Mouse (Mus musculus) heart, embryonic 11.5 days (tissue): ENCODE measurements around the gene Lgals7. TPM values are rescaled to one million over a fixed set of nuclear protein-coding genes. Genes with fewer than 3 reads are reported as not detected.
"Not testable (repeated sequence)": the region's sequence is repeated elsewhere in the genome, so short reads cannot be mapped to it uniquely, and the experiment has no call there.

Experiments
- ATAC-seq: fragments of 200-750 bp; cut with Nextera tagmentation; replicated peaks from 2 replicates; pipeline ENCODE4 v1.8.0; 2017; ENCODE audit warnings: moderate library complexity; ENCODE audit not compliant: insufficient number of reproducible peaks, low FRiP score, low TSS enrichment
- H3K27ac ChIP-seq: fragments of 300-500 bp; sonication (generic); 2 replicates; pipeline ENCODE4 v1.5.1; 2014; ENCODE audit warnings: mild to moderate bottlenecking, low read depth, low read length
- H3K27me3 ChIP-seq: fragments of 300-500 bp; sonication (generic); 2 replicates; pipeline ENCODE4 v1.6.1; 2014; ENCODE audit warnings: mild to moderate bottlenecking, low read length, mixed read lengths; ENCODE audit not compliant: control insufficient read depth, insufficient read depth
- H3K36me3 ChIP-seq: fragments of 300-500 bp; sonication (generic); 2 replicates; pipeline ENCODE4 v1.6.1; 2014; ENCODE audit warnings: mild to moderate bottlenecking, low read length, moderate library complexity, mixed read lengths; ENCODE audit not compliant: control insufficient read depth, insufficient read depth
- H3K4me1 ChIP-seq: fragments of 300-500 bp; sonication (generic); 2 replicates; pipeline ENCODE4 v1.6.1; 2014; ENCODE audit warnings: low read length; ENCODE audit not compliant: control insufficient read depth, insufficient read depth
- H3K4me2 ChIP-seq: fragments of 300-500 bp; sonication (generic); 2 replicates; pipeline ENCODE4 v1.6.1; 2014; ENCODE audit warnings: mild to moderate bottlenecking, moderate library complexity
- H3K4me3 ChIP-seq: fragments of 300-500 bp; sonication (generic); 2 replicates; pipeline ENCODE4 v1.5.1; 2014; ENCODE audit warnings: low read depth, low read length
- H3K9ac ChIP-seq: fragments of 300-500 bp; sonication (generic); 2 replicates; pipeline ENCODE4 v1.6.1; 2014; ENCODE audit warnings: mild to moderate bottlenecking, low read depth, low read length, moderate library complexity
- H3K9me3 ChIP-seq: fragments of 300-500 bp; sonication (generic); replicated peaks from 2 replicates; pipeline ENCODE4 v1.6.1; 2016; ENCODE audit warnings: low read length; ENCODE audit not compliant: control insufficient read depth
- WGBS: fragments of 180-500 bp; shearing (Covaris S2); extraction: QIAGEN DNeasy Blood & Tissue Kit; methylation state at CpG from one replicate; pipeline ENCODE4 v1.1.7; 2014; ENCODE audit not compliant: insufficient replicate concordance; 5-methylcytosine and 5-hydroxymethylcytosine counted together
- polyA plus RNA-seq: library from polyadenylated mRNA; unstranded; fragments of >200 nt; fragmentation: Nextera tagmentation; extraction: Ambion mirVana; gene quantifications from 2 replicates; pipeline ENCODE4 v1.2.1, GENCODE M21; 2014

The Lgals7 gene
- polyA plus RNA-seq, 1 experiment from 2014 or later, result 1.0 TPM

DNA sequence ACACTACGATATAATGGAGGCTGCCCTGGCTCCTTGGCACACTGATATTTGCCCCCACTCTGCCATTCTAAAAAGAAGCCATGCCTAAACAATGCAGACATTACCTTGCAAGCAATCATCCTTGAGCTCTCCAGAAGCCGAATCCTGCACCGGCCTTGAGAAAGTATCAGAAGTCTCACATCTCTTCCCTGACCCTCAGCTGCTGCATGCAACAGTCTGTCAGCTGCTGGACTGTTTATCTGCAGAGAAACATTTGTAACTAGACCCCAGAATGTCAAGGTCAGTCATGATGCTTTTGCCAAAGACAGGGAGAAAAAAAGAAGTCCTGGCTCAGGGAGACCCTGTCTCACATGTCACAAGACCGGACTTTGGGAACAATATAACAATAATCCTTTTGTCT lies 12.4 kb downstream of the Lgals7 start:
- no peaks in the 10 kb centered on the region for H3K36me3 ChIP-seq
- no peak overlapping the region for H3K4me2 ChIP-seq
- H3K27me3 ChIP-seq, result peaks cover 5% of the 10 kb centered on the region; the same call in 1 of the 2 replicates
- H3K4me1 ChIP-seq, result 0 out of 2 replicates have a peak, but pooled peaks cover 3% of the 10 kb centered on the region
- WGBS, result 76% methylated on average over 4 of the region's 4 CpGs
- H3K9ac ChIP-seq, result no peak overlapping the region
- H3K4me3 ChIP-seq, result no peak overlapping the region
- no peak overlapping the region for H3K27ac ChIP-seq
- no peak for ATAC-seq
- H3K9me3 ChIP-seq, result no peaks in the 10 kb centered on the region

DNA sequence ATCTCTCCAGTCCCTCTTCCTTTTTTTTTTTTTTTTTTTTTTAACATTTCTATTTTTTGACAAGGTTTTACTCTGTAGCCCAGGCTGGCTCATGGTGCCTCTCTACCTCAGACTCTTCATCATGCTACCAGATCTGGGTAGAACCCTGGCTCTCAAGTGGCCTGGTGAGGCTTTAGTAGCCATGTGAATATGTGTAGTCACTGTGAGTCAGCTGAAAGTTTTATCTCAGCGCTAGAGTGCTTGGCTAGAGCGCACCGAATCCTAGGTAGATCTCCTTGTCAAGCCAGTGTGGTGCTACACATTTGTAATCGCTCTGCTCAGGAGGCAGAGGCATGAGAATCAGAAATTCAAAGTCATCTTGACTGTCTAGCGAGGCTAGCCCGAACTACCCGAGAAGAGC lies 13.5 kb downstream of the Lgals7 start:
- Histone ChIP-seq H3K4me3 (no peak overlapping the region), H3K4me1 (0 out of 2 replicates have a peak, but pooled peaks cover 3% of the 10 kb centered on the region), H3K9me3 (no peaks in the 10 kb centered on the region), H3K27ac (peak overlapping the region; percentile 17), H3K36me3 (no peaks in the 10 kb centered on the region), H3K27me3 (peaks cover 5% of the 10 kb centered on the region; the same call in 1 of the 2 replicates), H3K9ac (no peak overlapping the region), H3K4me2 (no peak overlapping the region)
- 69% methylated on average over 7 of the region's 7 CpGs for WGBS
- peak; percentile 79 for ATAC-seq

DNA sequence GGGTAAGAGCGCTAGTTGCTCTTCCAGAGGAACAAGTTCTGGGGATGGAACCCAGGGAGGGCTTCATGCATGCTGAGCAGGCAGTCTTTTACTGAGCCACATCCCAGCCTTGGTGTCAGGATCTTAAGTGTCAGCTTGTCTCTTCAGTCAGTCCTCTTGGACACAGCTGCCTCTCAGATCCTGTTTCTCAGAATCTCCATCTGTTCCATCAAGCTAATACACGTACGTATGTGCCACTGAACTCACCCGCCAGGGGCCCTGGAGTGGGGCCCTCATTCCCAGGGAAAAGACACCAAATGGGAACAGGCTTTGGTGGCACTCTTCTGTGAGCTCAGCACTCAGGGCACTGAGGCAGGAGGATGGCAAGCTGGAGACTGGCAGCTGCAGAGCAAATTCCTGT lies 14.2 kb downstream of the Lgals7 start:
- H3K4me1 ChIP-seq, result 0 out of 2 replicates have a peak, but pooled peaks cover 3% of the 10 kb centered on the region
- H3K27me3 ChIP-seq, result peaks cover 3% of the 10 kb centered on the region; the same call in 1 of the 2 replicates
- 82% methylated on average over 4 of the region's 4 CpGs for WGBS
- H3K4me2 ChIP-seq, result no peak overlapping the region
- no peaks in the 10 kb centered on the region for H3K9me3 ChIP-seq
- ATAC-seq, result no peak
- H3K36me3 ChIP-seq, result no peaks in the 10 kb centered on the region
- H3K9ac ChIP-seq, result no peak overlapping the region
- H3K27ac ChIP-seq, result peak overlapping the region; percentile 17; the same call in 1 of the 2 replicates
- no peak overlapping the region for H3K4me3 ChIP-seq

DNA sequence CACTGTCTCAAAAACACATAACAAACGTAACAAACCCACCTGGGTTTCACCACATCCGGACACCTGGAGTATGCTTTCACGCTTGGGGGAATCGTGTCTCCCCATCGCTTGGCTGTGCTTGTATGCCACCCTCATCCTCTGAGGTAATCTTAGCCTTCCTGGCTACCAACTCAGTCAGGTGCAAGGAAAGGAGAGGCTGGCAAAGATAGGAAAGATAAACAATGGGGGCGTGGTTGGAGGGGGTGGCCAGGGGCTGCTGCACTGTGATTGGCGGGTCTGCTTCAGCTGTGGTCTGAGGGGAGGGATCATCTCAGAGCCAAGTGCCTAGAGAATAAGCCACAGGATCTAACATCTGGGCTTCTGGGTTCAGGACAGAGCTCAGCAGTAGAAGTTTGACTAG lies 16.0 kb downstream of the Lgals7 start:
- no peak overlapping the region for H3K27ac ChIP-seq
- 0 out of 2 replicates have a peak, but pooled peaks cover 3% of the 10 kb centered on the region for H3K4me1 ChIP-seq
- no peaks in the 10 kb centered on the region for H3K36me3 ChIP-seq
- ATAC-seq, result no peak
- no peaks in the 10 kb centered on the region for H3K27me3 ChIP-seq
- no peak overlapping the region for H3K4me3 ChIP-seq
- H3K4me2 ChIP-seq, result no peak overlapping the region
- no peak overlapping the region for H3K9ac ChIP-seq
- H3K9me3 ChIP-seq, result no peaks in the 10 kb centered on the region
- 63% methylated on average over 7 of the region's 7 CpGs for WGBS

DNA sequence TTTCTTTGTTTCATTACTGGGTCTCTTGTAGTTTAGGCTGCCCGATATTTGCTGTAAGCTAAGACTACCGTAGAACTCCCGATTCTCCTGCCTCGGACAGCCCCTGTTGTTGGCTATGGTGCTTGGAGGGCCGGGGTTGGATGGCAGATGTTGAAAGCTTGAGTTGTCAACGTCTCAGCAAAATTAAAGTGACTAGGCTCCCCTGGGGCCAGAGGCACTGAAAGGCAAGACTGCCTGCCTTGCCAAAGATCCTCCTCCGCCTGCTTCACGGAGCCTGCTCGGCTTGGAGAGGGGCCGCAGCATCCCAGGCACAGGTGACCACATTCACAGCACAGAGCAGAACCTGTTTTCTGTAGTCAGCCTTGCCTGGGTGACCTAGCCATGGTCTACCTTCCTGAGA lies 16.9 kb downstream of the Lgals7 start:
- H3K4me1 ChIP-seq, result 0 out of 2 replicates have a peak, but pooled peaks cover 3% of the 10 kb centered on the region
- no peaks in the 10 kb centered on the region for H3K27me3 ChIP-seq
- no peak overlapping the region for H3K9ac ChIP-seq
- H3K9me3 ChIP-seq, result no peaks in the 10 kb centered on the region
- H3K36me3 ChIP-seq, result no peaks in the 10 kb centered on the region
- H3K4me2 ChIP-seq, result no peak overlapping the region
- WGBS, result 73% methylated on average over 10 of the region's 10 CpGs
- no peak for ATAC-seq
- no peak overlapping the region for H3K4me3 ChIP-seq
- H3K27ac ChIP-seq, result no peak overlapping the region

DNA sequence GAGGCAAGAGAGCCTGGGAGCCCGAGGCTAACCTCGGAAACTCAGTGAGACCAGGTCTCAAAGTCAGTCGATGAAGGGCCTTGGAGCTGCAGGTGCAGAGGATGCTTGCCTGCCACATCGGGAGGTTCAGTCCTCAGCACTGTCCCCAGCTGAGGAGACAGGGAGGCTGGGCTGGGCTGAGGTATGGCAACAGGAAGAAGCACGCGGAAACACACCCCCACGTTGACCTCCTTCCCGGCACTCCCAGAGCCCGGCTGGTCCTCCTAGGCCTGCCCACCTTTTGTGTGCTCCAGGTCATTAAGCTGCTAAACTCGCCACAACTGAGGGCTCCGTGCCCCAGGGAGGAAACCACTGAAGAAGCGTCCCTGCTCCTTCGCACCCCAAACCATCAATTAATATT lies 17.5 kb downstream of the Lgals7 start, which contains the start of gene Capn12:
Capn12 (plus strand) TSS at position 224 of the 400 bp plus-strand sequence.
- Histone ChIP-seq H3K27me3 (no peaks in the 10 kb centered on the region), H3K9me3 (no peaks in the 10 kb centered on the region), H3K27ac (no peak within 1 kb of the TSS), H3K9ac (0 out of 2 replicates have a peak within 1 kb of the TSS, but pooled peaks have one; percentile 3), H3K36me3 (no peaks in the 10 kb centered on the region), H3K4me2 (no peak within 1 kb of the TSS), H3K4me3 (no peak within 1 kb of the TSS), H3K4me1 (no peaks in the 10 kb centered on the region)
- ATAC-seq, result no peak; the same call in 1 of the 2 replicates
- 42% methylated on average over 13 of the region's 13 CpGs for WGBS

DNA sequence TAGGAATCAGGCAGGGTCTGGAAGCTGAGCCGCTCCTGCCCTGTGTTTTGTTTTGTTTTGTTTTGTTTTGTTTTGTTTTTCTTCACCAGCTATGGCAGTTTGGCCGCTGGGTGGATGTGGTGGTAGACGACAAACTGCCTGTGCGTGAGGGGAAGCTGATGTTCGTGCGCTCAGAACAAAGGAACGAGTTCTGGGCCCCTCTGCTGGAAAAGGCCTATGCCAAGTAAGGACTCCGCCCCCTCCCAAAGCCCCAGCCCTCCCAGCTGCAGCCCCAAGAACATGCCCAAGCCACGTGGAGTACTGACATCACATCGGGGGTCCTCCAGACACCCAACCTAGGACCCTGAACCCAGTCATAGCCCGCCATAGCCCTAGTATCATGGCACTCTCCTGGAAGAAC lies 19.4 kb downstream of the Lgals7 start:
- H3K27me3 ChIP-seq, result peaks cover 8% of the 10 kb centered on the region
- no peak for ATAC-seq
- no peak overlapping the region for H3K4me2 ChIP-seq
- H3K36me3 ChIP-seq, result no peaks in the 10 kb centered on the region
- H3K27ac ChIP-seq, result no peak overlapping the region
- no peak overlapping the region for H3K9ac ChIP-seq
- H3K4me1 ChIP-seq, result no peaks in the 10 kb centered on the region
- no peaks in the 10 kb centered on the region for H3K9me3 ChIP-seq
- WGBS, result 74% methylated on average over 11 of the region's 11 CpGs
- H3K4me3 ChIP-seq, result no peak overlapping the region

DNA sequence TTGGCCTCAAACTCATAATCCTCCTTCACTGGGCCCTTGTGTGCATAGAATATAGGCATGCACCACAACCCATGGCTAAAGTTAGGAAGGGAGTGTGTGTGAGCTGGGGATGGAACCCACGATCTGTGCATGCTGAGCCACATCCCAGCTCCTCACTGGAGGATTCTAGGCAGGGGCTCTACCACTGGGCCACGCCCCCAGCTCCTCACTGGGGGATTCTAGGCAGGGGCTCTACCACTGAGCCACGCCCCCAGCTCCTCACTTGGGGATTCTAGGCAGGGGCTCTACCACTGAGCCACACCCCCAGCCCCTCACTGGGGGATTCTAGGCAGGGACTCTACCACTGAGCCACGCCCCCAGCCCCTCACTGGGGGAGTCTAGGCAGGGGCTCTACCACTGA lies 20.1 kb downstream of the Lgals7 start:
- not testable (repeated sequence) for ATAC-seq, H3K4me1 ChIP-seq, H3K27ac ChIP-seq, H3K4me2 ChIP-seq, H3K9me3 ChIP-seq, H3K4me3 ChIP-seq, H3K9ac ChIP-seq, H3K36me3 ChIP-seq
- H3K27me3 ChIP-seq, result peaks cover 14% of the 10 kb centered on the region
- WGBS, result 86% methylated on average over 3 of the region's 4 CpGs

DNA sequence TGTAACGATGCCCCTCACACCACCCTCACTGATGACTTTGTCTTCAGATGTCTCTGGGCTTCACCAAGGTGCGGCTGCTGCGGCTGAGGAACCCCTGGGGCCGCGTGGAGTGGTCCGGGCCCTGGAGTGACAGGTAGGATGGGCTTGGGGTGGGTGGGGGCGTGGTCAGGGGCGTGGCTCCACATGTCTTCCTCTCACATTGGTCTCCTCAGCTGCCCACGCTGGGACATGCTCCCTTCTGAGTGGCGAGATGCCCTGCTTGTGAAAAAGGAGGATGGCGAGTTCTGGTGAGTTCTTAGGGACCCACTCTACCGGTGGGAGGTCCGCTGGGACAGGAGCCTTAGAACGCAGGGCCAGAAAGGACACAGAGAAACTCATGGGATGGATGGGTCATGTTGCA lies 22.8 kb downstream of the Lgals7 start:
- Histone ChIP-seq H3K9me3 (no peaks in the 10 kb centered on the region), H3K4me1 (peaks cover 17% of the 10 kb centered on the region), H3K4me3 (no peak overlapping the region), H3K4me2 (no peak overlapping the region), H3K27ac (no peak overlapping the region), H3K9ac (no peak overlapping the region), H3K36me3 (peaks cover 3% of the 10 kb centered on the region; the same call in 1 of the 2 replicates), H3K27me3 (peaks cover 18% of the 10 kb centered on the region)
- ATAC-seq, result no peak
- 15% methylated on average over 14 of the region's 14 CpGs for WGBS
